Mouse (Mus musculus): Measurements from ENCODE around the gene Mrm2. TPM values are rescaled to one million over a fixed set of nuclear protein-coding genes. Genes with fewer than 3 reads are reported as not detected.

The Mrm2 gene
- polyA plus RNA-seq, 1 experiment from 2014 or later, result 18.1 TPM

DNA sequence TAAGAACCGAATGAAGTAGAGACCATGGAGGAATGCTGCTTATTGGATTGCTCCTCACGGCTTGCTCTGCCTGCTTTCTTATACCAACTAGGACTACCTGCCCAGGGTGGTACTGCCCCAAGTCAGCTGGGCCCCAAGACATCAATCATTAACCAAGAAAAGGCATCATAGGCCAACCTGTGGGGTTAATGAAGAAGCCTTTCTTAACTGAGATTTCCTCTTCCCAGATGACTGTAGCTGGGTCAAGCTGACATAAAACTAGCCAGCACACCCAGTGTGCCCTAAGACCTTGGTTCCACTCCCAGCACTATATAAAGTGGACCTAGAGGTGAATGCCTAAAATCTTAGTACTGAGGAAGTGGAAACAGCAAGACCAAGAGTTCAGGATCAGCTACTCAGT, 42.5 kb downstream of the Mrm2 start:
- H3K4me1 ChIP-seq (replicated peaks; ENCODE audit: control insufficient read depth, insufficient read depth, low read length), result no peaks in the 10 kb centered on the region
- no peak overlapping the region for H3K4me2 ChIP-seq (ENCODE audit: low read depth, low read length)
- no peak overlapping the region for H3K27ac ChIP-seq (ENCODE audit: low read length)
- peaks cover 10% of the 10 kb centered on the region for H3K36me3 ChIP-seq (ENCODE audit: control insufficient read depth, insufficient read depth, low read length)
- no peaks in the 10 kb centered on the region for H3K27me3 ChIP-seq (ENCODE audit: control insufficient read depth, insufficient read depth, low read depth, low read length)
- no peaks in the 10 kb centered on the region for H3K9me3 ChIP-seq (ENCODE audit: control insufficient read depth, low read length)
- H3K4me3 ChIP-seq (ENCODE audit: low read length), result no peak overlapping the region
- ATAC-seq (ENCODE audit: low read depth), result no peak
- 89% methylated on average over 2 of the region's 2 CpGs for WGBS
- no peak overlapping the region for H3K9ac ChIP-seq (ENCODE audit: low read length)

DNA sequence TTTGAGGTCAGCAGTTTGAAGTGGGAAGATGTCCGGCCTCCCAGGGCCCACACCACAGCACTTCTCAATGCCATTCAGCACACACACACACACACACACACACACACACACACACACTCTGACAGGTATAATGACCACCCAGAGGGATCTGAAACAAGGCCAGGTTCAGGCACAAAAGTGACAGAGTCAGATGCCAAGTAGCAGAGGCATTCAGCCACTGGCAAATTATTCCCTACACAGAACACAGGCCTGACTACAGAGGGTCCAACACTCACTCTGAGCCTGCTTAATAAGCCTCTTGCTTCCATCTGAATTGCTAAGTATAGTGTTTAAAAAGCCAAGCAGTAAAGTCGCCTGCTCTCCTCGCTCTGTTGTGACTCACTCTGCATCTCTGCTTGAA, 43.4 kb downstream of the Mrm2 start:
- no peak overlapping the region for H3K9ac ChIP-seq (ENCODE audit: low read length)
- H3K36me3 ChIP-seq (ENCODE audit: control insufficient read depth, insufficient read depth, low read length), result peaks cover 9% of the 10 kb centered on the region; the same call in 1 of the 2 replicates
- H3K4me2 ChIP-seq (ENCODE audit: low read depth, low read length), result no peak overlapping the region
- no peak overlapping the region for H3K4me3 ChIP-seq (ENCODE audit: low read length)
- H3K4me1 ChIP-seq (replicated peaks; ENCODE audit: control insufficient read depth, insufficient read depth, low read length), result no peaks in the 10 kb centered on the region
- WGBS, result 82% methylated on average over 3 of the region's 3 CpGs
- ATAC-seq (ENCODE audit: low read depth), result no peak
- no peaks in the 10 kb centered on the region for H3K9me3 ChIP-seq (ENCODE audit: control insufficient read depth, low read length)
- H3K27ac ChIP-seq (ENCODE audit: low read length), result no peak overlapping the region
- H3K27me3 ChIP-seq (ENCODE audit: control insufficient read depth, insufficient read depth, low read depth, low read length), result no peaks in the 10 kb centered on the region

- WGBS, result 91% methylated on average over 2 of the region's 2 CpGs
- Histone ChIP-seq H3K27ac (ENCODE audit: low read length) (no peak overlapping the region), H3K9me3 (ENCODE audit: control insufficient read depth, low read length) (no peaks in the 10 kb centered on the region), H3K9ac (ENCODE audit: low read length) (no peak overlapping the region), H3K4me3 (ENCODE audit: low read length) (no peak overlapping the region), H3K4me1 (replicated peaks; ENCODE audit: control insufficient read depth, insufficient read depth, low read length) (no peaks in the 10 kb centered on the region), H3K27me3 (ENCODE audit: control insufficient read depth, insufficient read depth, low read depth, low read length) (no peaks in the 10 kb centered on the region), H3K4me2 (ENCODE audit: low read depth, low read length) (no peak overlapping the region), H3K36me3 (ENCODE audit: control insufficient read depth, insufficient read depth, low read length) (peaks cover 8% of the 10 kb centered on the region; the same call in 1 of the 2 replicates)
- ATAC-seq (ENCODE audit: low read depth), result no peak
Measured at GRCm38 (mm10) chr5:140284761-140285160, 46.9 kb downstream of the Mrm2 start.

DNA sequence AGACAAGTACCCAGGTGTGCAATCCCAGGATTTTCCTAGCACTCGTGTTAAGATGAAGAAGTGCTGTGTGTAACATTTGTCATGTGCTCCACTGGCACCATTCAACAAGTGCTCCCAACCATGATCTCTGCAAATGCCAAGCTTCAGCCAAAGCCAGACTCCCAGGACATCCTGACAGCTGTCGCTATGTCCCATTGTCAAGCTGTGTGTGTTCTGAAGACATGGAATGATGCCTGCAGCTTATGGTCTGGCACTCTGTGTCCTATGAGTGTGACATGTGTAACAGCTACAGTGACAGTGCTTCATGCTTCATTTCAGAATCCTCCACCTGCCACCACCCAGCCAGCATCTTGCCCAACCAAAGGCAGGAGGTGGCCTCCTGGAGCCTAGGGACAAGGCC, 47.7 kb downstream of the Mrm2 start:
- no peak overlapping the region for H3K9ac ChIP-seq (ENCODE audit: low read length)
- H3K9me3 ChIP-seq (ENCODE audit: control insufficient read depth, low read length), result no peaks in the 10 kb centered on the region
- no peak overlapping the region for H3K27ac ChIP-seq (ENCODE audit: low read length)
- peaks cover 4% of the 10 kb centered on the region; the same call in 1 of the 2 replicates for H3K36me3 ChIP-seq (ENCODE audit: control insufficient read depth, insufficient read depth, low read length)
- no peak overlapping the region for H3K4me3 ChIP-seq (ENCODE audit: low read length)
- WGBS, result 90% methylated on average over 2 of the region's 2 CpGs
- H3K4me2 ChIP-seq (ENCODE audit: low read depth, low read length), result no peak overlapping the region
- H3K4me1 ChIP-seq (replicated peaks; ENCODE audit: control insufficient read depth, insufficient read depth, low read length), result no peaks in the 10 kb centered on the region
- no peaks in the 10 kb centered on the region for H3K27me3 ChIP-seq (ENCODE audit: control insufficient read depth, insufficient read depth, low read depth, low read length)
- no peak for ATAC-seq (ENCODE audit: low read depth)

- Histone ChIP-seq H3K9me3 (ENCODE audit: control insufficient read depth, low read length) (no peaks in the 10 kb centered on the region), H3K4me1 (replicated peaks; ENCODE audit: control insufficient read depth, insufficient read depth, low read length) (no peaks in the 10 kb centered on the region), H3K4me2 (ENCODE audit: low read depth, low read length) (no peak overlapping the region), H3K9ac (ENCODE audit: low read length) (no peak overlapping the region), H3K4me3 (ENCODE audit: low read length) (no peak overlapping the region), H3K27ac (ENCODE audit: low read length) (no peak overlapping the region), H3K36me3 (ENCODE audit: control insufficient read depth, insufficient read depth, low read length) (peaks cover 4% of the 10 kb centered on the region; the same call in 1 of the 2 replicates), H3K27me3 (ENCODE audit: control insufficient read depth, insufficient read depth, low read depth, low read length) (no peaks in the 10 kb centered on the region)
- 86% methylated on average over 3 of the region's 3 CpGs for WGBS
- no peak for ATAC-seq (ENCODE audit: low read depth)
Measured at GRCm38 (mm10) chr5:140282900-140283299, 48.8 kb downstream of the Mrm2 start.

GRCm38 (mm10) chr5:140282376-140282775, 49.3 kb downstream of the Mrm2 start:
- no peak overlapping the region for H3K27ac ChIP-seq (ENCODE audit: low read length)
- WGBS, result 74% methylated on average over 8 of the region's 8 CpGs
- H3K36me3 ChIP-seq (ENCODE audit: control insufficient read depth, insufficient read depth, low read length), result peaks cover 4% of the 10 kb centered on the region; the same call in 1 of the 2 replicates
- no peak overlapping the region for H3K9ac ChIP-seq (ENCODE audit: low read length)
- no peaks in the 10 kb centered on the region for H3K27me3 ChIP-seq (ENCODE audit: control insufficient read depth, insufficient read depth, low read depth, low read length)
- H3K4me3 ChIP-seq (ENCODE audit: low read length), result no peak overlapping the region
- no peak overlapping the region for H3K4me2 ChIP-seq (ENCODE audit: low read depth, low read length)
- ATAC-seq (ENCODE audit: low read depth), result peak; percentile 34
- no peaks in the 10 kb centered on the region for H3K4me1 ChIP-seq (replicated peaks; ENCODE audit: control insufficient read depth, insufficient read depth, low read length)
- no peaks in the 10 kb centered on the region for H3K9me3 ChIP-seq (ENCODE audit: control insufficient read depth, low read length)

DNA sequence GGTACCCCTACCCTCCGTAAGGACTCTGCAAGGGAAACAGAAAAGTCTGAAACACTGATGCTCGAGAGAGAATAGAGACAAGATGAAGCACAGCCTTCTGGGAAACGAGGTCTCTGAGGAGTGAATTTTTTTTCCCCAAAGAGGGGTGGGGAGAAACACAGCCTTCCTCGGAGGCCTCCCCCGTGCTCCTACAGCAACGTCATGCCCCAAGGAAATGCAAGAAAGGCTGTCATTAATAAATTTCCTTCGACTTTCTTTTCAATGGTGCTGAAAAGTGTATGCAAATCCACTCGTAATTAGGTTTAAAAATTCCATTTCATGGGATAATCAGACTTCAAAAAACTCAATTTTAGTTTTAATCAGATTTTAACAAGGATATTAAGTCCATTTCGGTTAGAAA, 51.5 kb downstream of the Mrm2 start:
- no peak for ATAC-seq (ENCODE audit: low read depth)
- H3K4me3 ChIP-seq (ENCODE audit: low read length), result no peak overlapping the region
- H3K27me3 ChIP-seq (ENCODE audit: control insufficient read depth, insufficient read depth, low read depth, low read length), result no peaks in the 10 kb centered on the region
- no peak overlapping the region for H3K9ac ChIP-seq (ENCODE audit: low read length)
- no peaks in the 10 kb centered on the region for H3K9me3 ChIP-seq (ENCODE audit: control insufficient read depth, low read length)
- no peak overlapping the region for H3K27ac ChIP-seq (ENCODE audit: low read length)
- peaks cover 4% of the 10 kb centered on the region; the same call in 1 of the 2 replicates for H3K36me3 ChIP-seq (ENCODE audit: control insufficient read depth, insufficient read depth, low read length)
- WGBS, result 77% methylated on average over 9 of the region's 9 CpGs
- no peak overlapping the region for H3K4me2 ChIP-seq (ENCODE audit: low read depth, low read length)
- H3K4me1 ChIP-seq (replicated peaks; ENCODE audit: control insufficient read depth, insufficient read depth, low read length), result no peaks in the 10 kb centered on the region

Other genes with a start within 250 kb of the Mrm2 start
- gene Mad1l1, start 10.3 kb downstream of the Mrm2 start, polyA plus RNA-seq (2015; fragmentation: Nextera tagmentation; extraction: Ambion mirVana), result 50.4 and 54.1 TPM in 2 replicates
- 49.7 and 53.6 TPM in 2 replicates for gene Nudt1, start 10.2 kb downstream of the Mrm2 start, polyA plus RNA-seq (2015; fragmentation: Nextera tagmentation; extraction: Ambion mirVana)
- 19.1 and 19.8 TPM in 2 replicates for gene Snx8, start 57.4 kb upstream of the Mrm2 start, polyA plus RNA-seq (2015; fragmentation: Nextera tagmentation; extraction: Ambion mirVana)
- 78.5 and 78.9 TPM in 2 replicates for gene Eif3b, start 87.4 kb upstream of the Mrm2 start, polyA plus RNA-seq (2015; fragmentation: Nextera tagmentation; extraction: Ambion mirVana)
- gene Gm4869, start 113.7 kb upstream of the Mrm2 start, polyA plus RNA-seq (2015; fragmentation: Nextera tagmentation; extraction: Ambion mirVana), result not detected in 2 replicates
- gene Chst12, start 173.7 kb upstream of the Mrm2 start, polyA plus RNA-seq (2015; fragmentation: Nextera tagmentation; extraction: Ambion mirVana), result 20.7 and 23.0 TPM in 2 replicates
- 0.63 TPM in 1 of 2 replicates, not detected in the other for gene Grifin, start 233.2 kb upstream of the Mrm2 start, polyA plus RNA-seq (2015; fragmentation: Nextera tagmentation; extraction: Ambion mirVana)